Mouse (Mus musculus) neural tube, embryonic 10.5 days (tissue): ENCODE data around the gene Eps8l2.
A peak's percentile ranks its signal among the peaks of the same experiment; 100 is the strongest.

Experiments used
- DNase-seq: peaks from one replicate; pipeline ENCODE4 v3.0.0-alpha.2; 2017; ENCODE audit warnings: low spot score; ENCODE audit errors: extremely low spot score

Gene Eps8l2

DNA sequence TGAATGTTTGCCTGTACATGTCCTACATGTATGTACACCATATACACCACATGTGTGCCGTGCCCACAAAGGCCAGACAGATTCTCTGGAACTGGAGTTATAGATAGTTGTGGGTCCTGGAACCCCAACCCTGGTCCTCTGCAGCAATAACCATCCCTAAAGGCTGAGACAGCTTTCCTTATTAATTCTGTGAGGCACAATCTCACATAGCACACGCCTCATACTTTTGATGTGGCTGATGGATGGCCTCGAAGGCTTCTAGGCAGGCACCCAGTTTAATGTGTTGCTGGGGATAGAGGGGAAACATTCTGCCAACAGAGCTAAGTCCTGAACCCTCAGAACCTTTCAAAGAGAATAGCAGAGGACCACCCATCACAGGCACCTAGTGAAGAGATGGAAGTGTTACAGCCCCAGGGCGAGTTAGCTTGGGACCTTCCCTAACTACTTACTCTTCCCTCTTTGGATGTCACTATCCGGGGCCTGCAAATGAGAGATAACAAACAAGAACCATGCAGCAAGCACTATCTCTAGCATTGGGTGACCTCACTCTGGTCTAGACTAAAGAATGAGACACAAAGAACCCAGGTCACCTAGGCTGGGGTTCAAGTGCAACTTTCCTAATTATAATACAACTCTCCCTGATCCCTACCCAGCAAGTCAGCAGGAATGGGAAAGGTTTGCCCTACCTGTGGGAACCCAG lies 25.8 kb downstream of the Eps8l2 start:
- DNase-seq, result no peak

DNA sequence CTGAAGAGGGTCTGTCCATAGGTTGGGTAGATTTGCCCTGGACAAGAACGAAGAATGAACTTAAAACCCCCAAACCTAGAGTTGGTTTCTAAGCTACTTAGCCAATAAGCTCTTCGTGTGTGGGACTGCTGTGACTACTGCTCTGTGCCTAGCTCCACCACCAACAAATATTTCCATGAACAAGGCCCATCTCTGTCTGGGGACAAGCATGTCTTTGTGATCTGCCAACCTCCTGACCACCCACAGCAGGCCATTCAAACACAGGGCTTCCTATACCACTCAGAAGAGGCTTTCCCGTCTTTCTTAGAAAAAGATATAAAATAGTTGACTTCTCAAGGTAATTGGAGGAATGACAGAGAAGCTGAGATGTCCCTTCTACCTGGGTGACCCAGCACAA lies 26.4 kb downstream of the Eps8l2 start:
- no peak for DNase-seq

DNA sequence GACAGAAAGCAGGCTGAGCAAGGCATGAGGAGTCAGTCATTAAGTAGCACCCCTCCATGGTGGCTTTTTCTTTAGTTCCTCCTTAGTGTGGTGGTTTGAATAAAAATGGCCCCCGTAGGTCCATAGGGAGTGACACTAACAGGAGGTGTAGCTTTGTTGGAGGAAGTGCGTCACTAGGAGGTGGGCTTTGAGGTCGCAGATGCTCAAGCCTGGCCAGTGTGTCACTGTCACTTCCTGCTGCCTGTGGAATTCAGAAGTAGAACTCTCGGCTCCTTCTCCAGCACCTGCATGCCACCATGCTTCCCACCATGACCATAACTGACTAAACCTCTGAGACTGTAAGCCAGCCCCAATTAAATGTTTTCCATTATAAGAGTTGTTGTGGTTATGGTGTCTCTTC lies 28.7 kb downstream of the Eps8l2 start:
- no peak for DNase-seq

DNA sequence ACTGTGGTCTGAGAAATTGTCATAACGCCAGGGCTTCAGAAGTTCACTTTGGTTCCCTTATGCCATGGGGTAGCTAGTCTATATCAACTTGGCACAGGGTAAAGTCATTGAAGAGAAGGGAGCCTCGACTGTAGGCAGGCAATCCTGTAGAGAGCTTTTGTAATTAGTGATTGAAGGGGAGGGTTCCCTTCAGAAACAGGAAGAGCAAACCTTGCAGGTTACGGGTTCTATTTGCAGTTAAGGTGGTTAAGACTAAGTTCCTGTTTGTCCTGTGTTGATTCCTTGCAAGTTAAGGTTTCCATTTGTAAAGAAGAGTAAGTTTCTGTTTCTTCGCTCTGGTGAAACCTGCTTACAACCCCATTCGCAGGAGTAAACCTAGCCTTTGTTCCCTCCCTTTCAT lies 31.2 kb downstream of the Eps8l2 start:
- no peak for DNase-seq

DNA sequence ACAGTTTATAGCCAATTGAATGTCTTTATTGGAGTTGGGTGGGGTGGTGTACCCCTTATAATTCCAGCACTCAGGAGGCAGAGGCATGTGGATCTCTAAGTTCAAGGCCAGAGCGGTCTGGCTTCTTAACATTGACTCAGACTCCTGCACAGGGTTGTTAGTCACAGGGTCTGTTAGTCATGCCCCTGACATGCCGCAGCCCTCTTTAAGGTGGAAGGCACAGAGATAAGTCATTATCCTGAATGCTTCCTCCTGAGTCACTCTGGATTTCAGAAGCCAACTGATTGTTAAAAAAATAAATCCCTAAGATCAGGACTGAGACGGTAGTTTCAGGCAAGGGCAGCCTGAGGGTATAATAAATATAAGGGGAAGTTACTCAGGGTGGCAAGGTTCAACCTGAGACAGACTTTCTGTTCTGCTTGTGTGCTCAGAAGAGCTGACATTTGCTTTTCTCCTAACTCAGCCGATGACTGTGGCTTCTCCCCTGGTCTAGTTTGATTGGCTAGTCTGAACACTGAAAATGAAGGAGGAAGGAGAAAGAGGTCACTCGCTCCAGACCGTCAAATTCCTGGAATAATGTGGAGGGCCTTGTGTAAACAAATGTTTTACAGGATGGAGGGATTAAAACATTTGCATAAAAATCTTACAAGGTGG lies 33.4 kb downstream of the Eps8l2 start:
- DNase-seq, result no peak

DNA sequence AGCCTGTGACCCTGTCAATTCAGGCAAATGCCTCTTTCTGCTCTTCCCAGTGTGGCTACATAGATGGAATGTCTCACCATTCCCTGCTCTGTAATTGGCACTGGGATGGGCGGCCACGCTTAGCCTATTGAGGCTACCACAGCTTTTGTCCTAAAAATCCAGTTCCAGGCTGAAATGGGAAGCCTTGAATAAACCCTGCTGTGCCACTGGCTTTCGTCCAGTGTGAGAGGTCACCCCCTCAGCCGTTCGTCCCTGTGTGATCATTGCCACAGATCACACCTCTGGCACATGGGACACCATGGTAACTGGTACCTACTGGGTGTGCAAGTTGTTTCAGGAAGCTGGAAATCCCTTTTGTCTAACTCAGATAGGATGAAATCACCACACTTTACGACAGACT lies 34.9 kb downstream of the Eps8l2 start:
- no peak for DNase-seq

DNA sequence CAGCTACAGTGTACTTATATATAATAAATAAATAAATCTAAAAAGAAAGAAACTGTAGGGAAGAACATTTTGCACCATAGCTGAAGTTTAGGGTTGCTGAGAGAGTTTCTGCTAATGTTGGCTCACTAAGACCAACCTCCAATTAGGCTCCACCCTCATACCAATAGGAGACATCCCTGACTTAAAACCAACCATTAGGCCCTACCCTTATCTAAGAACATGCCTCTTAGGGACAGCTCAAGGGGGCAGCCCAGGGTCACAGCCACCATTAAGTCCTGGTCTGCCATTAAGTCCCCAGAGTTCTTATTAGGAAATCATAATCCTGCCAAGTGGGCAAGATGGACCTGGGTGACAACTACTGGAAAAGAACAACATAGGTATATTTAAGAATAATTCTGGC lies 35.7 kb downstream of the Eps8l2 start:
- DNase-seq, result no peak

DNA sequence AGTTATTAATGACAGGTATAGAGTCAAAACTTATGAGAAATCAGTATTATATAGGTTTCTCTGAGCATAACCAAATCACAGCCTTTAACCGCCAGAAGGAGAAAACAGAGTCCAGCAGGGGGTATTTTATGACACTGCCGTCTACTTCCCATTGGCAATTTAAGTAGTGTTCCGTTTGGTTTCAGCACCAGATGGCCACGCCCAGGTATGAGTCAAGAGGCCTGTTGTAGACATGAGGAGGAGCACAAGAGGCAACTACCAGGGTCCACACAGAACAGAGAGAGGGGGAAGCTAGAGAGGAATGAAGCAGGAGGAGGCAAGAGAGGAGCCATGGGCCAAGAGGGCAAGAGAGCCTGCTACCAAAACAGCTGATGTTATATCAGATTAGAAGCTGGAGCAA lies 40.9 kb downstream of the Eps8l2 start:
- DNase-seq, result no peak

DNA sequence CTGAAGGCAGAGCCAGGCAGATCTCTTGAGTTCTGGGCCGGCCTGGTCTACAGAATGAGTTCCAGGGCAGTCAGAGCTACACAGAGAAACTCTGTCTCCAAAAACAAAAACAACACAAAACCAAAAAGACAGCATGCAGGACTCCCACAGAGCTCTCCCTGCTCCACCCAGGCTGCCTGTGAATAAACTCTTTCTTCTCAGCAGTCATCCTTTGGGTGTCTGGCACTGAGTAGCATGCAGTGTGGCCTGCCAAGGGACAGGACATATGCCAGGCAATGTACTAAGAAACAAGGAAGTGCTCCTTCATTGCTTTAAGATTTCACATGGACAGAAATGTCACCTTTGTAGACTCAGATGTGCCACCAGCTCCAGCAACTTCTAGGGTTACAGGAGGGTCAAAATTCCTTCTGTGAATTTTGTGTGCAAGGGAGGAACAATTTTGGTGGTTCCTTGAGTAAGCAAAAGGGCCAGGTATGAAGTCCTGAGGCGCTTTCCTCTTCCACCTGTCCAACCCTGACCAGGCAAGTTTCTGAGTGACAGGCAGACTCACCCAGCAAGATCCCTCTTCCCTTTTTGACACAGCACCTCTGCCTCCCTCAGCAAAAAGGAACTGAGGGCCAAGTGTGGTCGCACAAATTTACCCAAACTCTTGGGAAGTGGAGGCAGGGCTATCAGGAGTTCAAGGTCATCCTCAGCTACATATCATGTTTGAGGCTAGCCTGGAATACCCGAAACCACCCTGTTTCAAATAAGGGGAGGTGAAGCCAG lies 42.6 kb downstream of the Eps8l2 start:
- DNase-seq, result no peak

DNA sequence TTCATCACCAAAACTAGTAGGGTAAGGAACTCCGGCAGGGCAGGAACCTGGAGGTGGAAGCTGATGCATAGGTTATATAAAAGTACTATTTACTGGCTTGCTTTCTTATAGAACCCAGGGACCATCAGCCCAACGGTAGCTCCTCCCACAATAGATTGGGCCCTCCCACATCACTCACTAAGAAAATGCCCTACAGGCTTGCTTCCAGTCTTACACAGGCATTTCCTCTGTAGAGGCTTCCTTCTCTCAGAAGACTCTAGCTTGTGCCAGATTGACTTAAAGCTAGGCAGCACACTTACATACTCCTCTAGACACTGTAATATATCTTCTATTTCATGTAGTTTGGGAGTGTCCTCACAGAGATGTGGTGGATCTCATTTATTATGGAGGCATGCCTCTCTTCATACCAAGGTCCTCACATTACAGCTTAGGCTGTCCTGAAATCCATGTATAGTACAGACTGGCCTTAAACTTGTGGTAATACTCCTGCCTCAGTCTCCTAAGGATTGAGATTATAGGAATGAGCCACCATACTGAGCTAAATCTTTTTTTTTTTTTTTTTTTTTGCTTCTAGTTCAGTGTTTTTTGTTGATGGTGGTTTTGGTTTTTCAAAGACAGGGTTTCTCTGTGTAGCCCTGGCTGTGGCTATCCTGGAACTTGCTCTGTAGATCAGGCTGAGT lies 49.3 kb downstream of the Eps8l2 start:
- no peak for DNase-seq

DNA sequence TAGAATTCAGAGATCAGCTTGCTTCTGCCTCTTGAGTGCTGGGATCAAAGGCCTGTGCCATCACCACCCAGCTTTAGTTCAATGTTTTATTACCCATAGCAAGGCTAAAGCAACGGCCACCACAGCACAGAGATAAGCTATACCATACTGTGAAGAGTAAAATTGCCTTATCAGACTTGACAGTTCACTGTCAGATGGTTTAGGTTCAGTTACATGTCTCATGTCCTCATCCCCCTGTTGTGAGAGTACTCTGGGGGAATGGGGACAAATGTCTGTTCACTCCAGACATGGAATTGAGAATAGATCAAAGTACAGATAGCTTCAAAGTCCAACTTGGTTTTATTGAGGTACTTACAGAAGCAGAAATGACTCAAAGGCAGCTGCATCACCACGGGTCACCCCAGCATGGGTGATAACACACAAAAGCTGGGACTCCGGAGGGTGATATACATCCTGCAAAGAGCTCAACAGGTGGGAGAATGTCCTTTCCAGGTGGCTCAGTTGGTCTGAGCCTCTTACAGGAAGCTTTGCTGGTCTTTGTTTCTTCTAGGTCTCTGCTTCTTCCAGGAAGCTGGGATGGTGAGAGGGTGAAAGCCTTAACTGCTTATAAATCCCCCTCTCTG lies 49.9 kb downstream of the Eps8l2 start:
- no peak for DNase-seq

DNA sequence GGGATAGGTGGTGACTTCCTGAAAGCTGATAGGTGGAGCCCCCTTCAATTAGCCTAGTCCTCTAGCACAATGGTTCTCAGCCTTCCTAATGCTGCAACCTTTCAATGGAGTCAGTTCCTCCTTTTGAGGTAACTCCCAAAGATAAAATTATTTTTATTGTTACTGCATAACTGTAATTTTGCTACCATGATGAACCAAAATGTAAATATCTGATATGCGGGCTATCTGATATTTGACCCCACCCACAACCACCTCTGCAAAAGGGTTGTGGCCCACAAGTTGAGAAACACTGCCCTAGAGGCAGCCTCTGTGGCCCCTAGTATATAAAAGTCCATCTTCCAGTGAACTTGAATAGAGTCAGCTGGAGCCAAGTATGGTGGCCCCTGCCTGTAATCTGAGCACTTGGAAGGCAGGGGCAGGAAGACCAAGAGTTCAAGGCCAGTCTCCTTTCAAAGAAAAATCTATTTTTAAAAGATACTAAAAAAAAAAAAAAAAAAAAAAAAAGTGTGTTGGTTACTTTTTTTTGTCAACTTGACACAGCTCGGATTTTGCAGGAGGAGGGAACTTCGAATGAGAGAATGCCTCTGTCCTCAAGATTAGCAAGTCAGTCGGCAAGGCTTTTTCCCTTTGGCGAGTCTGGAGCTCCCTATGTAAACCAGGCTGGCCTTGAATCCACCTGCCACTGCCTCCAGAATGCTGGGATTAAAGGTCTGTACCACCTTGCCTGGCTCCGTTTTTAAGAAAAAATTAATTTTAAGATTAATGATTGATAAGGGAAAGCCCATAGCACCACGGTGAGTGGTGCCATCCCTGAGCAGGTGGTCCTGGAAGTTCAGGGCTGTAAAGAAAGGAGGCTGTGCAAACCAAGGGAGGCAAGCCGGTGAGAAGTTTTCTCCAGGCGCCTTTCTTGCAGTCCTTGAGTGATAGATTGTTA lies 51.9 kb downstream of the Eps8l2 start:
- DNase-seq, result no peak

DNA sequence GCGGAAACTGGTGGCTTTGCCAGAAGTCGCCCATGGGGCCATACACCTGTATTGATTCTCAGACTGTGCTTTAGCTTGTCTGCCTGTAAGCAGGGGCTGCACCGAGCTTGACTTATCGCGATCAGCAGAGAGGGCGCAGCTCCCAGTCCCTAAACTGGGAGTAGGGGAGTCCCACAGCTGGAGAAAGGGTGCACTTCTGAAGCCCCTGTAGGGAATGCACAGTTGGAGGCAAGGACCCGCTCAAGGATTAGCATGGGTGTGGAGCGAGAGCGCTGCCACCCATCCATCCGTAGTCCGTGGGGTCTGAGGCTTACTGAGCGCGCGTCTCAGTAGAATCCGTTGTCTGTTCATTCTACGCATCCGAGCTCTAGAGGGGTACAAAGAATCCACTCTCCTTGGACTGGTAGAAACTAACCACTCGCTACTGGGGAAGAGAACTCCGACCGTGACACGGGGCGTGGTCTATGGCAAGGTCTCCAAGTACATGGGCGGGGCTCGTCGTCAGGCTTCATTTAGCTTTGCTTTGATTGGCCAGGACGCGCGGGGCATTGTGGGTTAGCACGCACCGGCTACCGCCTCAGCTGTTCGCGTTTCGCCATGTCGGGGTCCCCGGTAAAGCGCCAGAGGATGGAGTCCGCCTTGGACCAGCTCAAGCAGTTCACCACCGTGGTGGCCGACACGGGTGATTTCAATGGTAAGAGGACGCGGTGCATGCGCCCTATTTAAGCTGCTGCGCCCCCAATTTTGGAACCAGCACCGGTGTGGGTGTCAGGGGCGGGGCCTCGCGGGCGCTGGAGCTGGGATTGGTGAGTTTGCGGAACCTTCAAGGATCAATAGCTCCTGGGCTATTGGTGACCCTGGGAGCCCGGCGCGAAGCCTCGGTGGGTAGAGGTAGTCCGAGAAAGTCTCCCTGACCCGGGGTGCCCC lies 53.2 kb downstream of the Eps8l2 start, which contains the start of gene Taldo1:
Gene Taldo1, plus strand, starts transcription at position 575 of the 927 bp plus-strand sequence.
- DNase-seq, result peak; percentile 97

DNA sequence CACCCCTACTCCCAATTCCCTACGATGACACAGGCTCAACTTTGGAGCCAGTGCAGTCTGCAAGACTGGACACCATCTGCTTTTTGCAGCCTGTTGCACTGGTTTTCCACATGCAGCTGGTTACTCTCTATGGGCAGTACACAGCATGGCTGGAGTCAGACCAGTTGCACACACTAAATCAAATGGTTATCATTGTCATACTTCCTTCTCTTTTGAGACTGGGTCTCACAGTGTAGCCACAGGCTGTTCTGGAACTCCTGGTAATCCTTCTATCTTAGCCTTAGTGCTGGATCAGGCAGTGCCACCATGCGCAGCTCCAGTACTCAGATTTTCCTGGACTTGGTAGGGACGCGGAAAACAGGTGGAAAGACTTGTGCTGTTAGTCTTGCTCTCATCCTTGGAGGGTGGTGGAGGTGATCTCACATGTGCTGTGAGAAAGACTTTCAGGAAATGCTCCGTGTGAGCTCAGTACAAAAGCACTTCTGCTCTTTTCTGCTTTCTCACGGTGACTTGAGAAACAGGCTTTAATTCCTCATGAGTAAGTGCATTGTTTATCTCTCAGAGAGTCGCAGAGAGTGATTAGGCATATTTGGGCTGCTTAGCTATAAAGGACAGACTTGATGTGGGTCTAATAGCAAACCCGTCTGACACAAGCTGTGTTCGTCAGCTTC lies 54.0 kb downstream of the Eps8l2 start:
- DNase-seq, result no peak

DNA sequence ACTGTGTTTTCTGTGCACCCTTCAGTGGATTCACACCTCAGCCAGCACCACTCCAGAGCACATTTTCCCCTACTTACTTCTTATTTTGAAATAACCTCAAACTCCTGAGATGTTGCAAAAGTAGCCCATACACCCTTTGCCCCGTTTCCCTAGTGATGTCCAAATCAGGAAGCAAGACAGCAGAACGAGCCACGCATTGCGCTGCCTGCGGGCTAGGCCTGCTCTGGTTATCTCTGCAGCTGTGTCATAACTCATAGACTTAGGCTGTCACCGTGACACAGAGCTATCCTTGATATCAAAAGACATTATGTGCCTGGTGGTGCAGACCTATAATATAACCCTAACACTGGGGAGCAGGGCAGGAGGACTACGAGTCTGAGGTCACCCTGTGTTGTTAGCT lies 55.5 kb downstream of the Eps8l2 start:
- DNase-seq, result no peak

DNA sequence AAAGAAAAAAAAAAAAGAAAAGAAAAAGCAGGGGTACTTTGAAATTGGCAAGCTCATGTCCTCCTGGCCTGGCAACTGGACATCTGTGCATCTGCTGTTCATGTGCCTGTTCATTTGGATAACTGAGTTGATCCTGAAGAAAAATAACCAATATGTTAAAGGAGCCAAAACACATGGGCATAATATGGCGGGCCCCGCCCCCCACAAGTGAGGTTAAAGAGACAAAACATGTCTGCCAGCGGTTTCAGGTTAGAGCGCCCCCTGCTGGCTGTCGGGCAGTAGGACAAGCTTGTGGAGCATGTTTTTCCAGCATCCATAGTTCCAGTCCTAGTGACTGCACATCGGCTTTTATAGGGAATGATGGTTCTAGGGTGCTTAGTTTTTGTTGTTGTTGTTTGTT lies 56.1 kb downstream of the Eps8l2 start:
- DNase-seq, result peak; percentile 82

DNA sequence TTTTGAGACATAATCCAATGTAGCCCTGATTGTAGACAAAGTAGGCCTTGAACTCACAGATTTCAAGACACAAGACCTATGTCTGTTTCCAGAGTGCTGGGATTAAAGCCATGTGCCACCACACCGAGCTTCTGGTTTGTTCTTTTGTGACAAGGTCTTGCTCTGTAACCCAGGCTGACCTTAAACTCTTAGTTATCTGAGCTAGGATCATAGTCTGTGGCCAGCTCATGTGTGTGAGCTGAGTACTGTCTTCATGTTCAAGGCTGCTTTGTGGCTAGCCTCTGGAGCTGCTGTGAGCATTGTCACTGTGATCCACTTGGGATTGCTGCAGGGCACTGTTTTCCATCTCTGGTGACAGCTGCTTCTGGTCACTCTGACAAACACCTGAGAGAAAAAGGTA lies 56.7 kb downstream of the Eps8l2 start:
- no peak for DNase-seq

DNA sequence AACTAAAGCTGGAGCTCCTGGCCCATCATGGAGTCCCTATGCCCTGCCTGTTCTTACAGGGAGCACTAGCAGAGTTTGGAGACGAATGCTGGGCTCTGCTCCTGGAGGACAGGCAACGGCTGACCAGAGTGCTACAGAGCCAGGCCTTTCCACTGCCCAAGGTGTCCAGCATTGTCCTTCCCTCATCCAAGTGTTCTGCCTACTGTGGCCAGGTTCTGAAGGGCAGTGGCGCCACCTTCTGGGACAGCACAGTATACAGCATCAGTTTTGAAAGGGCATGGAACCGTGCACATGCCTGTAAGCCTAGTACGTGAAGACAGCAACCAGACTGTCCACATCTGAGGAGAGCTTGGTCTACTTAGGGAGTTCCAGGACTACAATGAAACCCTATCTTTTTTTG lies 64.6 kb downstream of the Eps8l2 start:
- peak; percentile 47 for DNase-seq

DNA sequence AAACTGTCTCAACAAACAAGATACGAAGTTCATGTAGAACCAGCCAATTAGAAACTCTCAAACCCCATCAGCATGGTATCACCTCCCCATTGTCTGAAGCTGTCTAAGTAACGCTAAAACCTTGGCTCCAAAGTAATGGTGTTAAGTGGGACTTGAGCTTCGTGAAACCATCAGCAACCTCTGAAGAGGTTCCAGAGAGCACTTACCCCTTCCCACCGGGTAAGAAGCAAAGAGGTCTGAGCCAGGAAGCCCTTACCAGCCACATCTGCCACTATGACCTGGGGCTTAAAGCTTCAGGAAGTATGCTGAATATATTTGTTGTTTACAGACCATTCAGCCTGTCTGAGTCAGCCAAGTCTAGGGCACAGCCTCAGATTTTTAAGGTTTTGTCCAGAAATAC lies 66.8 kb downstream of the Eps8l2 start:
- no peak for DNase-seq
